Comparison of ENCODE assay signal across 14 mouse cellular contexts in genomic region chr1:98029025-98029424, GRCm38 (mm10).
"Had no signal": no experiment of that assay in that cellular context is flagged by ENCODE, and none has a peak within 500 bp of the region (broad histone marks: within the 10 kb centered on the region; RNA-seq: fewer than 3 reads in every experiment).

No protein-coding gene starts in this region.

- DNase-seq: kidney, postnatal 10 days; kidney, postnatal 4 days; left cerebral cortex, postnatal 4 days; lung, adult 18-20 months; midbrain, embryonic 14.5 days; right cerebral cortex, postnatal 4 days; spleen, adult 18-20 months; thymus, adult 18-20 months; thymus, postnatal 14 days had no signal

- H3K9ac ChIP-seq: limb, embryonic 13.5 days; liver, embryonic 14.5 days; neural tube, embryonic 12.5 days had no signal

- H3K4me1 ChIP-seq: limb, embryonic 13.5 days; midbrain, embryonic 10.5 days; neural tube, embryonic 12.5 days had no signal

- H3K4me2 ChIP-seq: limb, embryonic 13.5 days; neural tube, embryonic 12.5 days had no signal

- H3K36me3 ChIP-seq: limb, embryonic 13.5 days; midbrain, embryonic 10.5 days; neural tube, embryonic 12.5 days had no signal

- H3K27ac ChIP-seq: layer of hippocampus, adult 2 months; limb, embryonic 13.5 days; liver, embryonic 14.5 days; midbrain, embryonic 10.5 days; neural tube, embryonic 12.5 days had no signal

- H3K4me3 ChIP-seq: layer of hippocampus, adult 2 months; limb, embryonic 13.5 days; midbrain, embryonic 10.5 days; neural tube, embryonic 12.5 days had no signal

- H3K9me3 ChIP-seq: limb, embryonic 13.5 days; midbrain, embryonic 10.5 days; neural tube, embryonic 12.5 days had no signal

- H3K27me3 ChIP-seq: limb, embryonic 13.5 days; neural tube, embryonic 12.5 days had no signal
